Comparison of ENCODE assay signal across 12 mouse cellular contexts in the genomic region with DNA sequence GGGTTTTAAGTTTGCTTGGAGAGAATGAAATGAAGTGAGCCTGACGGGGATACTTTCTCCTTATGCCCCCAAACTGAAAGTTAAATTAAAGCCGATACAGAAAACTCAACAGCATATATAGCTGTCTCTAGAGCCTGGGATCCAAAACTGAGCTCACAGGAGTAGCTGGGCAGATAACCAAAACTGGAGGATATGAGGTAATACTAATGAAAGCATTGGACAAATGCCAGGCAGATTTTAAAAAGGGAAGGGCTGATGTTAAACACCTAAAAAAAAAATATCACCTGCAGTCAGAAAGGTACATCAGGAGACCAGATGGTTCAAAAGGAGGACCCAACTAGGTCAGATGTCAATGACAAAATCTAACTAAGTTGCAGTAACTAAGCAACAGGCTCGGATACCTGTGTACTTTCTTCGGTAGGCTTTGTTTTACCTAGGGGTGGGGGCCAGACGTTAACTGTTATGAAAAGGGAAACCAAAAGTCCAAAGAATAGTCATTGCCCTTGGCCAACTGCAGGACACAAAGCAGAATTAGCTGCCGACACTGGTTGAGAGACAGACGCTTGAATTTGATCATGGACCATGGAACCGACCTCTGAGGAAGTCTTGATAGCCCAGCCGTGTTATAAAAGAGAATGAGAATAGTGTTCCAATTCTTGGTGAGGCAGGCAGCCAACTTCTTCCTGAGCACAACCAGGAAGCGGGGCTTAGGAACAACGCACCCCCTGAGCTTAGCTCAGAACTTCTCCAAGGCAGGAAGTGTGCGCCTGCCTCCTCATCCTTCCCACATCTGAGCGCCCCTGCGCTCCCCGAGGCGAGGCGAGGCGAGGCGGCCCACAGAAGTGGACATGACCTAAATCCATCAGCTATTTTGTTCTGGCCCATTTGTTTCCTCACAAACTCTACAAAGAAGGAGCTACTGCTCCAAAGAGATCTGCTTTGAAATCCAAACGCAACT. TPM values are rescaled to one million over a fixed set of nuclear protein-coding genes. Genes with fewer than 3 reads are reported as not detected.
DNase-seq lines count a peak whose midpoint lies in the region; ATAC-seq and TF ChIP-seq lines count a peak whose summit lies in the region.
"Had no signal": no experiment of that assay in that cellular context is flagged by ENCODE, and none has a peak within 500 bp of the region (broad histone marks: within the 10 kb centered on the region; RNA-seq: fewer than 3 reads in every experiment).

No protein-coding gene starts in this region.

- 66% methylated on average over 20 of the region's 20 CpGs for WGBS in embryonic facial prominence, embryonic 14.5 days
- WGBS in embryonic facial prominence, embryonic 10.5 days, result 82% methylated on average over 20 of the region's 20 CpGs
- 59% methylated on average over 20 of the region's 20 CpGs for WGBS in lung, embryonic 14.5 days
- 31% methylated on average over 20 of the region's 20 CpGs for WGBS in lung, adult 2 months
- WGBS in stomach, postnatal 0 days, result 65% methylated on average over 20 of the region's 20 CpGs
- WGBS in neural tube, embryonic 15.5 days, result 76% methylated on average over 20 of the region's 20 CpGs

- no peak for TF ChIP-seq POLR2A in lung, adult 2 months (IDR thresholded peaks at IDR 0.05; ENCODE audit: borderline replicate concordance, extremely low read depth, low read depth, low read length)

- H3K4me3 ChIP-seq in embryonic facial prominence, embryonic 14.5 days (ENCODE audit: low read depth, low read length), result no peak overlapping the region
- H3K4me3 ChIP-seq in embryonic facial prominence, embryonic 10.5 days, result no peak overlapping the region
- H3K4me3 ChIP-seq in lung, embryonic 14.5 days (ENCODE audit: low read depth, low read length), result no peak overlapping the region
- H3K4me3 ChIP-seq in lung, adult 2 months (replicated peaks; ENCODE audit: extremely low read depth, low read depth, low read length), result no peak overlapping the region
- no peak overlapping the region for H3K4me3 ChIP-seq in stomach, postnatal 0 days (ENCODE audit: low read depth, low read length)
- no peak overlapping the region for H3K4me3 ChIP-seq in neural tube, embryonic 15.5 days (replicated peaks)
- H3K4me3 ChIP-seq: lung, embryonic 15.5 days had no signal

- no peaks in the 10 kb centered on the region for H3K36me3 ChIP-seq in embryonic facial prominence, embryonic 14.5 days (ENCODE audit: control insufficient read depth, insufficient read depth, low read length)
- H3K36me3 ChIP-seq in embryonic facial prominence, embryonic 10.5 days (replicated peaks), result no peaks in the 10 kb centered on the region
- H3K36me3 ChIP-seq in lung, embryonic 14.5 days (ENCODE audit: insufficient read depth), result no peaks in the 10 kb centered on the region
- H3K36me3 ChIP-seq in stomach, postnatal 0 days (ENCODE audit: control insufficient read depth, insufficient read depth, low read length), result no peaks in the 10 kb centered on the region
- no peaks in the 10 kb centered on the region for H3K36me3 ChIP-seq in neural tube, embryonic 15.5 days
- H3K36me3 ChIP-seq: lung, embryonic 15.5 days had no signal

- DNase-seq in embryonic facial prominence, embryonic 14.5 days (ENCODE audit: low spot score), result peak; percentile 70
- DNase-seq in embryonic facial prominence, embryonic 10.5 days (ENCODE audit: low spot score), result no peak
- peak; percentile 49 for DNase-seq in lung, embryonic 14.5 days
- no peak for DNase-seq in lung, adult 2 months
- peak; percentile 15 to 26 for DNase-seq in kidney, postnatal 4 days
- peak; percentile 23 for DNase-seq in stomach, postnatal 0 days (ENCODE audit: low spot score)
- no peak for DNase-seq in adrenal gland, postnatal 4 days (ENCODE audit: low spot score in 2 of 2)
- DNase-seq: adrenal gland, adult 2 months; thymus, adult 18-20 months had no signal

- TF ChIP-seq CTCF in lung, embryonic 14.5 days (IDR thresholded peaks at IDR 0.05; ENCODE audit: low read depth), result no peak
- no peak for TF ChIP-seq CTCF in lung, adult 2 months (IDR thresholded peaks at IDR 0.05; ENCODE audit: insufficient read depth, low read length)
- TF ChIP-seq CTCF in stomach, postnatal 0 days (IDR thresholded peaks at IDR 0.05; ENCODE audit: low read depth), result no peak

- no peak overlapping the region for H3K9ac ChIP-seq in embryonic facial prominence, embryonic 14.5 days (ENCODE audit: low read depth, low read length)
- H3K9ac ChIP-seq in lung, embryonic 14.5 days, result no peak overlapping the region
- H3K9ac ChIP-seq in stomach, postnatal 0 days (ENCODE audit: low read length), result no peak overlapping the region
- H3K9ac ChIP-seq in neural tube, embryonic 15.5 days (replicated peaks), result no peak overlapping the region
- H3K9ac ChIP-seq: hindbrain, embryonic 14.5 days; lung, embryonic 15.5 days had no signal

- H3K4me2 ChIP-seq in embryonic facial prominence, embryonic 14.5 days (ENCODE audit: low read depth, low read length), result no peak overlapping the region
- no peak overlapping the region for H3K4me2 ChIP-seq in lung, embryonic 14.5 days
- H3K4me2 ChIP-seq in stomach, postnatal 0 days (replicated peaks; ENCODE audit: low read depth), result peak overlapping the region; percentile 25; the same call in 1 of the 2 replicates
- no peak overlapping the region for H3K4me2 ChIP-seq in neural tube, embryonic 15.5 days
- H3K4me2 ChIP-seq: hindbrain, embryonic 14.5 days; lung, embryonic 15.5 days had no signal

- no peak for ATAC-seq in embryonic facial prominence, embryonic 14.5 days (ENCODE audit: low read depth)
- ATAC-seq in lung, embryonic 14.5 days (ENCODE audit: insufficient read depth), result no peak
- ATAC-seq in stomach, postnatal 0 days (ENCODE audit: low FRiP score, low TSS enrichment), result no peak
- ATAC-seq in neural tube, embryonic 15.5 days (ENCODE audit: low FRiP score), result no peak

- H3K9me3 ChIP-seq in embryonic facial prominence, embryonic 14.5 days (ENCODE audit: control insufficient read depth, low read length), result no peaks in the 10 kb centered on the region
- no peaks in the 10 kb centered on the region for H3K9me3 ChIP-seq in embryonic facial prominence, embryonic 10.5 days
- H3K9me3 ChIP-seq in lung, embryonic 14.5 days (ENCODE audit: low read depth, low read length), result no peaks in the 10 kb centered on the region
- no peaks in the 10 kb centered on the region for H3K9me3 ChIP-seq in stomach, postnatal 0 days (ENCODE audit: control insufficient read depth, low read length)
- no peaks in the 10 kb centered on the region for H3K9me3 ChIP-seq in neural tube, embryonic 15.5 days (replicated peaks)
- H3K9me3 ChIP-seq: lung, embryonic 15.5 days had no signal

- peaks cover 40% of the 10 kb centered on the region for H3K27me3 ChIP-seq in embryonic facial prominence, embryonic 14.5 days (replicated peaks; ENCODE audit: control insufficient read depth, insufficient read depth, low read length)
- peaks cover 60% of the 10 kb centered on the region for H3K27me3 ChIP-seq in embryonic facial prominence, embryonic 10.5 days (replicated peaks; ENCODE audit: low read depth, poor library complexity, severe bottlenecking)
- H3K27me3 ChIP-seq in lung, embryonic 14.5 days (ENCODE audit: insufficient read depth, low read length), result peaks cover 47% of the 10 kb centered on the region
- H3K27me3 ChIP-seq in stomach, postnatal 0 days (ENCODE audit: control insufficient read depth, insufficient read depth, low read length), result no peaks in the 10 kb centered on the region
- H3K27me3 ChIP-seq in neural tube, embryonic 15.5 days (replicated peaks), result peaks cover 12% of the 10 kb centered on the region; the same call in 1 of the 2 replicates

- no peak for TF ChIP-seq EP300 in stomach, postnatal 0 days (optimal IDR thresholded peaks at IDR 0.05)

- no peak overlapping the region for H3K27ac ChIP-seq in embryonic facial prominence, embryonic 14.5 days (replicated peaks; ENCODE audit: low read depth, low read length)
- no peak overlapping the region for H3K27ac ChIP-seq in embryonic facial prominence, embryonic 10.5 days (replicated peaks)
- H3K27ac ChIP-seq in lung, embryonic 14.5 days (ENCODE audit: low read depth), result no peak overlapping the region
- 0 out of 2 replicates have a peak overlapping the region, but pooled peaks have one; percentile 8 for H3K27ac ChIP-seq in stomach, postnatal 0 days (replicated peaks)
- H3K27ac ChIP-seq in neural tube, embryonic 15.5 days (replicated peaks), result no peak overlapping the region
- H3K27ac ChIP-seq: hindbrain, embryonic 14.5 days; lung, embryonic 15.5 days had no signal

- peaks cover 9% of the 10 kb centered on the region; the same call in 1 of the 2 replicates for H3K4me1 ChIP-seq in embryonic facial prominence, embryonic 14.5 days (ENCODE audit: control insufficient read depth, insufficient read depth, low read length)
- H3K4me1 ChIP-seq in embryonic facial prominence, embryonic 10.5 days, result peaks cover 15% of the 10 kb centered on the region
- no peaks in the 10 kb centered on the region for H3K4me1 ChIP-seq in lung, embryonic 14.5 days (ENCODE audit: insufficient read depth)
- no peaks in the 10 kb centered on the region for H3K4me1 ChIP-seq in lung, adult 2 months (ENCODE audit: control insufficient read depth, insufficient read depth, low read length)
- H3K4me1 ChIP-seq in stomach, postnatal 0 days (replicated peaks; ENCODE audit: control insufficient read depth, insufficient read depth), result no peaks in the 10 kb centered on the region; the same call in 1 of the 2 replicates
- peaks cover 16% of the 10 kb centered on the region for H3K4me1 ChIP-seq in neural tube, embryonic 15.5 days

RNA-seq across cellular contexts. Expression of gene Tmem56, which starts 24.1 kb away (rescaled TPM):
- 1.6 and 3.0 TPM in 2 replicates for polyA plus RNA-seq in embryonic facial prominence, embryonic 14.5 days (2014; fragmentation: Nextera tagmentation; extraction: Ambion mirVana)
- polyA plus RNA-seq in embryonic facial prominence, embryonic 10.5 days (2016; fragmentation: Nextera tagmentation; extraction: Ambion mirVana), result 0.81 and 0.84 TPM in 2 replicates
- polyA plus RNA-seq in lung, embryonic 14.5 days (2014; fragmentation: Nextera tagmentation; extraction: Ambion mirVana), result 0.34 and 0.49 TPM in 2 replicates
- polyA plus RNA-seq in lung, adult 2 months (2012; rRNA removed), result 2.3 TPM in 2 replicates
- polyA plus RNA-seq in stomach, postnatal 0 days (2015; fragmentation: Nextera tagmentation; extraction: Ambion mirVana), result 2.6 TPM in 2 replicates
- total RNA-seq in adrenal gland, postnatal 4 days (2021), result 10 to 100 TPM; 19.4 to 22.0 TPM
- polyA plus RNA-seq in neural tube, embryonic 15.5 days (2015; fragmentation: Nextera tagmentation; extraction: Ambion mirVana), result 2.5 and 2.6 TPM in 2 replicates

RNA-seq across cellular contexts. Expression of gene Alg14, which starts 32.8 kb away (rescaled TPM):
- 38.8 and 49.6 TPM in 2 replicates for polyA plus RNA-seq in embryonic facial prominence, embryonic 14.5 days (2014; fragmentation: Nextera tagmentation; extraction: Ambion mirVana)
- 30.7 and 34.3 TPM in 2 replicates for polyA plus RNA-seq in embryonic facial prominence, embryonic 10.5 days (2016; fragmentation: Nextera tagmentation; extraction: Ambion mirVana)
- polyA plus RNA-seq in lung, embryonic 14.5 days (2014; fragmentation: Nextera tagmentation; extraction: Ambion mirVana), result 39.2 and 43.9 TPM in 2 replicates
- polyA plus RNA-seq in lung, adult 2 months (2012; rRNA removed), result 19.6 and 24.5 TPM in 2 replicates
- 35.3 and 35.7 TPM in 2 replicates for polyA plus RNA-seq in stomach, postnatal 0 days (2015; fragmentation: Nextera tagmentation; extraction: Ambion mirVana)
- 10 to 100 TPM; 27.6 to 31.0 TPM for total RNA-seq in adrenal gland, postnatal 4 days (2021)
- 37.9 and 46.2 TPM in 2 replicates for polyA plus RNA-seq in neural tube, embryonic 15.5 days (2015; fragmentation: Nextera tagmentation; extraction: Ambion mirVana)

Comparison
In these comparisons a context has a peak if more than half of its experiments do, and no peak if none do; other contexts are left out.
1. DNase-seq: peak in embryonic facial prominence, embryonic 14.5 days (single experiment), lung, embryonic 14.5 days (single experiment), kidney, postnatal 4 days (2 of 2) and stomach, postnatal 0 days (single experiment); none in embryonic facial prominence, embryonic 10.5 days (single experiment), lung, adult 2 months (single experiment) and adrenal gland, postnatal 4 days (0 of 2).